Mouse (Mus musculus): ENCODE results near the gene Phactr2.

The Phactr2 gene

GRCm38 (mm10) chr10:13162031-13162430 is 312.2 kb downstream of the Phactr2 start:
- no peak for DNase-seq (ENCODE audit: low spot score)

- DNase-seq (ENCODE audit: low spot score) = no peak
These were observed 313.3 kb downstream of the Phactr2 start for GRCm38 (mm10) chr10:13160913-13161312.

All from testis, postnatal 14 days (tissue).